Mouse (Mus musculus): ENCODE data around the gene Phc1. TPM values are rescaled to one million over a fixed set of nuclear protein-coding genes. Genes with fewer than 3 reads are reported as not detected.

Phc1 gene
- 2.4 and 3.0 TPM in 2 replicates for polyA plus RNA-seq (2012; rRNA removed)

GRCm38 (mm10) chr6:122340349-122341000, at the start of gene Phc1:
Phc1 (minus strand) TSS chr6:122340561.

DNA sequence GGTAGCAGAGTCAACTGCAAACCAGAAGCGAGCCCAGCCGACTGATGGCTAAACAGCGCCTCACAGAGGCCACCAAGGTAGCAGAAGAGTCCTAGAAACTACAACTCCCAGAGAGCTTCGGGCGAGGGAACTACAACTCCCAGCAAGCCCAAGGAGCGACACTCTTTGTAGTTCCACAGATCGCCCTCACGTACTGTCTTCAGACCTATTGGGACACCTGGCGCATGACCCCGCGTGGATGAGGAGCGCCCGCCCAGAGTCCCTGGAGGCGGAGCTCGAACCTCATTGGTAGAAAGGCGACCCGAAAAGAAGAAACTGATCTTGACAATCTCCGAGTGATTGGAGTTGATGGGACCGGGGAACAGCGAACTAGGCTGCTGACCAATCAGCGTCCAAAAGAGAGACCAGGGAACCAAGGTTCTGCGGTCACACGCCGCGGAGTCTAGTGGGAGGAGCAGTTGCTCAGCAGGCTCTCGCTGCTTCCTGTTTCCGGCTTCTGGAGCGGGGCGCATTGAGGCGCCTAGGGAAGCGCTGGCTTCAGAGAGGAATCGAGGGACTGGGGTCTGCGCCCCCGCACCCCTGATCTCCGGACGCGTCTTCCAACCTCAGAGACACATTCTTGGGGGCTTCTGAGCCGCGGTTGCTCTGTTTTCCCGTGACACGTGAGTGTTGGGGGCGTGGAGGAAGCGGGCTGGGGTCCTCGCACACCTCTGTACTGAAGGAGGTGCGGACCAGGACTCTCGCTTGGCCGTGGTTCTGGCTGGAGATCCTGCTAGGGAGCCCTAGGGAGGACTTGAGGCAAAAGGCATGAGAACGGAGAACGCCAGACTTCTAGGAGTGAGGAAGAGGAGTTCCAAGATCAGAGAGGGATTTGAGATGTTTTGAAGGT, 31.6 kb downstream of the Phc1 start, which contains the start of gene M6pr:
TSS of gene M6pr (plus strand) at position 216 of the 889 bp plus-strand sequence.

DNA sequence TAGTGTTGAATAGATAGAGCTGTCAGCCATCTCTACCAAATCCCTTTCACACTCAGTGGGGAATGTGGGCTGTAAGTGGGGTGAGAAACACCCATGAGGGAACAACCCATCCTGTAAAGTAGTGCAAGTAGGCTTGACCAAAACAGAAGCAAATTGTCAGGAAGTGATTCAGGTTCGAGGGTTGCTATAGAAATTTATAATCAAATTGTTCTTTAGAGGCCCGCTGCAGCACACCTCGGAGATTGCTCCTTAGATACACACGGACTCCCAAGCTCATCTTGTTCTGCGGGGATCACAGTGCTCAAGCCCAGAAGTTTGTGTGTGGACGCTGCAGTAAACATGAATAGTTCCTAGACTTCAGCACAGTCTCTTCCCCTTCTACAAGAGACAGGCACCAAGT, 57.6 kb downstream of the Phc1 start, which contains the start of gene Klrg1:
TSS of gene Klrg1 (minus strand) at position 101 of the 400 bp plus-strand sequence.

Other genes with a start within 250 kb of the Phc1 start
- gene Klrg1, start 57.7 kb downstream of the Phc1 start, polyA plus RNA-seq (2012; rRNA removed) = not detected in 2 replicates
- gene M6pr, start 31.8 kb downstream of the Phc1 start, polyA plus RNA-seq (2012; rRNA removed) = 51.2 and 55.5 TPM in 2 replicates
- 0.21 and 0.26 TPM in 2 replicates for gene Rimklb, start 158.2 kb upstream of the Phc1 start, polyA plus RNA-seq (2012; rRNA removed)
- gene Mfap5, start 165.3 kb upstream of the Phc1 start, polyA plus RNA-seq (2012; rRNA removed) = 1.1 and 1.5 TPM in 2 replicates
- not detected in 2 replicates for gene Aicda, start 213.2 kb upstream of the Phc1 start, polyA plus RNA-seq (2012; rRNA removed)

All from liver, embryonic 18 days (tissue).